Mouse (Mus musculus) left cerebral cortex, adult 11 months (tissue): ENCODE measurements at regions not wholly inside any gene's neighbourhood (a gene's known extent, or its start where the extent isn't known, plus 50 kb on each side); places are given as distances from the start of the nearest gene placed in this dataset.

Experiments
- DNase-seq: peaks from one replicate; pipeline ENCODE4 v3.0.0; 2022; ENCODE audit warnings: low spot score

- no peak for DNase-seq
These were observed 51.2 kb upstream of the Pthlh start for GRCm38 (mm10) chr6:147315207-147315606.
